Mouse (Mus musculus) CD4-positive helper T cell, adult 2 months (primary cell): Measurements from ENCODE around the gene Lyrm1.

ENCODE experiments used
- DNase-seq: peaks from one replicate; pipeline ENCODE4 v3.0.0-alpha.2; 2012; ENCODE audit warnings: low read depth, missing footprints, low spot score

The Lyrm1 gene

GRCm38 (mm10) chr7:119965205-119965604, 69.5 kb downstream of the Lyrm1 start:
- DNase-seq: no peak

GRCm38 (mm10) chr7:119965651-119966395, 70.2 kb downstream of the Lyrm1 start:
- no peak for DNase-seq

GRCm38 (mm10) chr7:119969320-119969719, 73.7 kb downstream of the Lyrm1 start:
- DNase-seq: no peak

GRCm38 (mm10) chr7:119974214-119974613, 78.6 kb downstream of the Lyrm1 start:
- no peak for DNase-seq

GRCm38 (mm10) chr7:119976256-119976655, 80.6 kb downstream of the Lyrm1 start:
- no peak for DNase-seq

- no peak for DNase-seq
Measured at GRCm38 (mm10) chr7:119977574-119977973, 81.9 kb downstream of the Lyrm1 start.

GRCm38 (mm10) chr7:119978576-119978975, 82.9 kb downstream of the Lyrm1 start:
- no peak for DNase-seq

- DNase-seq: no peak
Measured at GRCm38 (mm10) chr7:119980170-119980569, 84.5 kb downstream of the Lyrm1 start.

- no peak for DNase-seq
Measured at GRCm38 (mm10) chr7:119985279-119985912, 89.7 kb downstream of the Lyrm1 start.

GRCm38 (mm10) chr7:119997066-119997465, 101.4 kb downstream of the Lyrm1 start:
- DNase-seq: no peak
